Mouse (Mus musculus): Measurements from ENCODE around the gene Gramd1b.

DNA sequence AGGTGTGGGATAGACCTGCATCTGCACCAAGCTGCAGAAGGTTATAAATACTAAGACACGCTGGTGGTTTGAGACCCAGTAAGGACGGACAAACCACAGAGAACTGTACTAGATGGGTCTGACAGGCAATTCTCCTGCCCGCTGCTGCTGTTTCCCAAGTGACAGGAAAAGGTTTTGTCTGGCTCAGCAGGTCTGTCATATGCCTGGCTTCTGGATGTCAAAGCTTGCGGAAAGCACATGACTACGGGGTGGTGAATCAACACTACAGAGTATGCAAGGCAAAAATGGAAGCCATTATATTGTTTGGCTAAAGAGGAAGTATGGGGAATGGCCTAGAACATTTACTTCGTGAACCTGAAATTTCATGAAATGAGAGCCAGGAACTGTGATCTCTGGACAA is 10.1 kb downstream of the Gramd1b start:
- no peak for TF ChIP-seq CTCF (IDR thresholded peaks at IDR 0.05)
- no peak for TF ChIP-seq EP300 (IDR thresholded peaks at IDR 0.05)
